Mouse (Mus musculus): ENCODE results near the gene D16Ertd472e. TPM values are rescaled to one million over a fixed set of nuclear protein-coding genes. Genes with fewer than 3 reads are reported as not detected.

Gene D16Ertd472e
- 3.1 TPM in 2 replicates for polyA plus RNA-seq (2015; fragmentation: Nextera tagmentation; extraction: Ambion mirVana)

- Histone ChIP-seq H3K36me3 (ENCODE audit: control insufficient read depth, insufficient read depth) (no peaks in the 10 kb centered on the region), H3K27me3 (replicated peaks; ENCODE audit: control insufficient read depth, insufficient read depth, low read length) (no peaks in the 10 kb centered on the region), H3K9me3 (ENCODE audit: control insufficient read depth) (no peaks in the 10 kb centered on the region), H3K4me3 (ENCODE audit: low read depth, low read length) (peak within 1 kb of the TSS; percentile 67), H3K4me1 (replicated peaks; ENCODE audit: control insufficient read depth, insufficient read depth, low read length) (no peaks in the 10 kb centered on the region), H3K27ac (ENCODE audit: low read depth, low read length) (peak within 1 kb of the TSS; percentile 82), H3K9ac (ENCODE audit: low read depth, low read length) (peak within 1 kb of the TSS; percentile 69), H3K4me2 (replicated peaks; ENCODE audit: low read depth) (peak within 1 kb of the TSS; percentile 92)
- TF ChIP-seq CTCF (IDR thresholded peaks at IDR 0.05; ENCODE audit: low read depth) = 0 out of 2 replicates have a peak, but pooled peaks have one; percentile 18
- WGBS = under 1% methylated on average over 64 of the region's 70 CpGs
- ATAC-seq = peak; percentile 96
These were observed at the start of gene D16Ertd472e for GRCm38 (mm10) chr16:78576478-78577084. D16Ertd472e (minus strand) TSS chr16:78576708.

- ATAC-seq = no peak
- no peak overlapping the region for H3K27ac ChIP-seq (ENCODE audit: low read depth, low read length)
- H3K36me3 ChIP-seq (ENCODE audit: control insufficient read depth, insufficient read depth) = no peaks in the 10 kb centered on the region
- H3K4me1 ChIP-seq (replicated peaks; ENCODE audit: control insufficient read depth, insufficient read depth, low read length) = no peaks in the 10 kb centered on the region
- TF ChIP-seq CTCF (IDR thresholded peaks at IDR 0.05; ENCODE audit: low read depth) = no peak
- H3K9ac ChIP-seq (ENCODE audit: low read depth, low read length) = no peak overlapping the region
- no peak overlapping the region for H3K4me2 ChIP-seq (replicated peaks; ENCODE audit: low read depth)
- no peak overlapping the region for H3K4me3 ChIP-seq (ENCODE audit: low read depth, low read length)
- H3K27me3 ChIP-seq (replicated peaks; ENCODE audit: control insufficient read depth, insufficient read depth, low read length) = no peaks in the 10 kb centered on the region
- 19% methylated on average over 5 of the region's 5 CpGs for WGBS
- no peaks in the 10 kb centered on the region for H3K9me3 ChIP-seq (ENCODE audit: control insufficient read depth)
These were observed 46.2 kb upstream of the D16Ertd472e start for GRCm38 (mm10) chr16:78622755-78623154.

GRCm38 (mm10) chr16:78619386-78619785 is 42.9 kb upstream of the D16Ertd472e start:
- Histone ChIP-seq H3K4me3 (ENCODE audit: low read depth, low read length) (no peak overlapping the region), H3K27me3 (replicated peaks; ENCODE audit: control insufficient read depth, insufficient read depth, low read length) (no peaks in the 10 kb centered on the region), H3K4me2 (replicated peaks; ENCODE audit: low read depth) (no peak overlapping the region), H3K4me1 (replicated peaks; ENCODE audit: control insufficient read depth, insufficient read depth, low read length) (no peaks in the 10 kb centered on the region), H3K9ac (ENCODE audit: low read depth, low read length) (no peak overlapping the region), H3K27ac (ENCODE audit: low read depth, low read length) (no peak overlapping the region), H3K36me3 (ENCODE audit: control insufficient read depth, insufficient read depth) (no peaks in the 10 kb centered on the region), H3K9me3 (ENCODE audit: control insufficient read depth) (no peaks in the 10 kb centered on the region)
- 54% methylated on average over 5 of the region's 5 CpGs for WGBS
- TF ChIP-seq CTCF (IDR thresholded peaks at IDR 0.05; ENCODE audit: low read depth) = no peak
- peak; percentile 69; the same call in 1 of the 2 replicates for ATAC-seq

- H3K4me3 ChIP-seq (ENCODE audit: low read depth, low read length) = no peak overlapping the region
- H3K27ac ChIP-seq (ENCODE audit: low read depth, low read length) = no peak overlapping the region
- no peak overlapping the region for H3K4me2 ChIP-seq (replicated peaks; ENCODE audit: low read depth)
- TF ChIP-seq CTCF (IDR thresholded peaks at IDR 0.05; ENCODE audit: low read depth) = no peak
- H3K9me3 ChIP-seq (ENCODE audit: control insufficient read depth) = no peaks in the 10 kb centered on the region
- H3K4me1 ChIP-seq (replicated peaks; ENCODE audit: control insufficient read depth, insufficient read depth, low read length) = no peaks in the 10 kb centered on the region
- no peak; the same call in 1 of the 2 replicates for ATAC-seq
- H3K36me3 ChIP-seq (ENCODE audit: control insufficient read depth, insufficient read depth) = no peaks in the 10 kb centered on the region
- H3K9ac ChIP-seq (ENCODE audit: low read depth, low read length) = no peak overlapping the region
- 82% methylated on average over 11 of the region's 11 CpGs for WGBS
- no peaks in the 10 kb centered on the region for H3K27me3 ChIP-seq (replicated peaks; ENCODE audit: control insufficient read depth, insufficient read depth, low read length)
These were observed 41.4 kb upstream of the D16Ertd472e start for GRCm38 (mm10) chr16:78617757-78618532.

- no peak overlapping the region for H3K4me3 ChIP-seq (ENCODE audit: low read depth, low read length)
- no peak for TF ChIP-seq CTCF (IDR thresholded peaks at IDR 0.05; ENCODE audit: low read depth)
- no peak overlapping the region for H3K4me2 ChIP-seq (replicated peaks; ENCODE audit: low read depth)
- no peaks in the 10 kb centered on the region for H3K4me1 ChIP-seq (replicated peaks; ENCODE audit: control insufficient read depth, insufficient read depth, low read length)
- WGBS = 35% methylated on average over 4 of the region's 4 CpGs
- no peaks in the 10 kb centered on the region for H3K27me3 ChIP-seq (replicated peaks; ENCODE audit: control insufficient read depth, insufficient read depth, low read length)
- H3K36me3 ChIP-seq (ENCODE audit: control insufficient read depth, insufficient read depth) = no peaks in the 10 kb centered on the region
- no peak for ATAC-seq
- no peak overlapping the region for H3K27ac ChIP-seq (ENCODE audit: low read depth, low read length)
- no peak overlapping the region for H3K9ac ChIP-seq (ENCODE audit: low read depth, low read length)
- H3K9me3 ChIP-seq (ENCODE audit: control insufficient read depth) = no peaks in the 10 kb centered on the region
These were observed 29.7 kb upstream of the D16Ertd472e start for GRCm38 (mm10) chr16:78606202-78606601.

- no peak overlapping the region for H3K27ac ChIP-seq (ENCODE audit: low read depth, low read length)
- H3K4me2 ChIP-seq (replicated peaks; ENCODE audit: low read depth) = no peak overlapping the region
- no peaks in the 10 kb centered on the region for H3K36me3 ChIP-seq (ENCODE audit: control insufficient read depth, insufficient read depth)
- H3K9me3 ChIP-seq (ENCODE audit: control insufficient read depth) = no peaks in the 10 kb centered on the region
- H3K4me1 ChIP-seq (replicated peaks; ENCODE audit: control insufficient read depth, insufficient read depth, low read length) = no peaks in the 10 kb centered on the region
- ATAC-seq = no peak
- no peaks in the 10 kb centered on the region for H3K27me3 ChIP-seq (replicated peaks; ENCODE audit: control insufficient read depth, insufficient read depth, low read length)
- no peak overlapping the region for H3K9ac ChIP-seq (ENCODE audit: low read depth, low read length)
- TF ChIP-seq CTCF (IDR thresholded peaks at IDR 0.05; ENCODE audit: low read depth) = no peak
- no peak overlapping the region for H3K4me3 ChIP-seq (ENCODE audit: low read depth, low read length)
- WGBS = 87% methylated on average over 1 of the region's 1 CpGs
These were observed 22.4 kb upstream of the D16Ertd472e start for GRCm38 (mm10) chr16:78598919-78599318.

Data from intestine, postnatal 0 days (tissue).